20 mouse cellular contexts compared by ENCODE assay signal in genomic region chr7:27324928-27325327, GRCm38 (mm10). TPM values are rescaled to one million over a fixed set of nuclear protein-coding genes. Genes with fewer than 3 reads are reported as not detected.
A peak's percentile ranks its signal among the peaks of the same experiment; 100 is the strongest.
DNase-seq lines count a peak whose midpoint lies in the region; ATAC-seq and TF ChIP-seq lines count a peak whose summit lies in the region.
"Had no signal": no experiment of that assay in that cellular context is flagged by ENCODE, and none has a peak within 500 bp of the region (broad histone marks: within the 10 kb centered on the region; RNA-seq: fewer than 3 reads in every experiment).

No protein-coding gene starts in this region.

- H3K27ac ChIP-seq in forebrain, embryonic 10.5 days: no peak overlapping the region
- H3K27ac ChIP-seq in forebrain, embryonic 11.5 days (ENCODE audit: low read depth, low read length): no peak overlapping the region
- H3K27ac ChIP-seq in hindbrain, embryonic 10.5 days: no peak overlapping the region
- no peak overlapping the region for H3K27ac ChIP-seq in hindbrain, embryonic 12.5 days
- no peak overlapping the region for H3K27ac ChIP-seq in midbrain, embryonic 10.5 days (replicated peaks)
- H3K27ac ChIP-seq in midbrain, postnatal 0 days (ENCODE audit: low read depth, low read length): no peak overlapping the region
- no peak overlapping the region for H3K27ac ChIP-seq in limb, embryonic 10.5 days
- H3K27ac ChIP-seq: embryonic facial prominence, embryonic 15.5 days had no signal

- ATAC-seq in forebrain, embryonic 11.5 days (replicated peaks; ENCODE audit: low FRiP score): no peak
- ATAC-seq in hindbrain, embryonic 12.5 days (ENCODE audit: low FRiP score): no peak
- ATAC-seq in midbrain, postnatal 0 days (ENCODE audit: low FRiP score): no peak
- ATAC-seq: CD4-positive, CD25-positive, alpha-beta regulatory T cell, adult 4 months had no signal

- 0 out of 2 replicates have a peak overlapping the region, but pooled peaks have one; percentile 41 for H3K4me3 ChIP-seq in forebrain, embryonic 10.5 days
- no peak overlapping the region for H3K4me3 ChIP-seq in forebrain, embryonic 11.5 days (ENCODE audit: low read depth, low read length)
- H3K4me3 ChIP-seq in hindbrain, embryonic 10.5 days: peak overlapping the region; percentile 46; the same call in 1 of the 2 replicates
- H3K4me3 ChIP-seq in hindbrain, embryonic 12.5 days: no peak overlapping the region
- peak overlapping the region; percentile 49 for H3K4me3 ChIP-seq in midbrain, embryonic 10.5 days
- no peak overlapping the region for H3K4me3 ChIP-seq in midbrain, postnatal 0 days (ENCODE audit: low read depth, low read length)
- peak overlapping the region; percentile 50 for H3K4me3 ChIP-seq in limb, embryonic 10.5 days

- WGBS in forebrain, embryonic 10.5 days: 54% methylated on average over 18 of the region's 20 CpGs
- WGBS in forebrain, embryonic 11.5 days: 51% methylated on average over 19 of the region's 20 CpGs
- 46% methylated on average over 18 of the region's 20 CpGs for WGBS in hindbrain, embryonic 10.5 days
- 36% methylated on average over 20 of the region's 20 CpGs for WGBS in hindbrain, embryonic 12.5 days
- 51% methylated on average over 18 of the region's 20 CpGs for WGBS in midbrain, embryonic 10.5 days
- WGBS in midbrain, postnatal 0 days: 57% methylated on average over 19 of the region's 20 CpGs
- 52% methylated on average over 18 of the region's 20 CpGs for WGBS in limb, embryonic 10.5 days

- no peaks in the 10 kb centered on the region for H3K9me3 ChIP-seq in forebrain, embryonic 10.5 days
- H3K9me3 ChIP-seq in forebrain, embryonic 11.5 days (ENCODE audit: control insufficient read depth, low read length): no peaks in the 10 kb centered on the region
- no peaks in the 10 kb centered on the region for H3K9me3 ChIP-seq in hindbrain, embryonic 10.5 days
- H3K9me3 ChIP-seq in hindbrain, embryonic 12.5 days (replicated peaks): no peaks in the 10 kb centered on the region; the same call in 1 of the 2 replicates
- no peaks in the 10 kb centered on the region for H3K9me3 ChIP-seq in midbrain, embryonic 10.5 days (replicated peaks)
- no peaks in the 10 kb centered on the region for H3K9me3 ChIP-seq in midbrain, postnatal 0 days (ENCODE audit: low read length)
- H3K9me3 ChIP-seq in limb, embryonic 10.5 days (replicated peaks): no peaks in the 10 kb centered on the region
- H3K9me3 ChIP-seq: embryonic facial prominence, embryonic 15.5 days had no signal

- TF ChIP-seq CTCF in midbrain, postnatal 0 days (IDR thresholded peaks at IDR 0.05): no peak

- DNase-seq in forebrain, embryonic 10.5 days (ENCODE audit: extremely low spot score, low spot score): no peak
- DNase-seq in forebrain, embryonic 11.5 days (ENCODE audit: low spot score): no peak
- no peak for DNase-seq in hindbrain, embryonic 10.5 days (ENCODE audit: low spot score)
- no peak for DNase-seq in midbrain, embryonic 10.5 days (ENCODE audit: low spot score)
- DNase-seq in midbrain, postnatal 0 days (ENCODE audit: low spot score): no peak
- DNase-seq in limb, embryonic 10.5 days (ENCODE audit: low spot score): no peak
- DNase-seq: cerebellum, adult 11 months; left cerebral cortex, postnatal 4 days; thymus, postnatal 25 days had no signal

- peaks cover 44% of the 10 kb centered on the region for H3K4me1 ChIP-seq in forebrain, embryonic 10.5 days
- peaks cover 3% of the 10 kb centered on the region for H3K4me1 ChIP-seq in forebrain, embryonic 11.5 days (replicated peaks; ENCODE audit: control insufficient read depth, insufficient read depth, low read length)
- peaks cover 41% of the 10 kb centered on the region for H3K4me1 ChIP-seq in hindbrain, embryonic 10.5 days (replicated peaks)
- H3K4me1 ChIP-seq in hindbrain, embryonic 12.5 days: peaks cover 20% of the 10 kb centered on the region
- H3K4me1 ChIP-seq in midbrain, embryonic 10.5 days: peaks cover 40% of the 10 kb centered on the region
- H3K4me1 ChIP-seq in midbrain, postnatal 0 days (ENCODE audit: insufficient read depth, low read length): no peaks in the 10 kb centered on the region
- peaks cover 40% of the 10 kb centered on the region for H3K4me1 ChIP-seq in limb, embryonic 10.5 days

- H3K4me2 ChIP-seq in forebrain, embryonic 11.5 days (ENCODE audit: low read depth, low read length, severe bottlenecking): no peak overlapping the region
- no peak overlapping the region for H3K4me2 ChIP-seq in hindbrain, embryonic 12.5 days (replicated peaks)
- H3K4me2 ChIP-seq in midbrain, postnatal 0 days (ENCODE audit: low read depth, low read length, poor library complexity, severe bottlenecking): no peak overlapping the region

- H3K36me3 ChIP-seq in forebrain, embryonic 10.5 days (replicated peaks): 0 out of 2 replicates have a peak, but pooled peaks cover 9% of the 10 kb centered on the region
- H3K36me3 ChIP-seq in forebrain, embryonic 11.5 days (ENCODE audit: control insufficient read depth, insufficient read depth, low read length): no peaks in the 10 kb centered on the region
- H3K36me3 ChIP-seq in hindbrain, embryonic 10.5 days: no peaks in the 10 kb centered on the region
- H3K36me3 ChIP-seq in hindbrain, embryonic 12.5 days: no peaks in the 10 kb centered on the region
- H3K36me3 ChIP-seq in midbrain, embryonic 10.5 days: no peaks in the 10 kb centered on the region
- no peaks in the 10 kb centered on the region for H3K36me3 ChIP-seq in midbrain, postnatal 0 days (ENCODE audit: insufficient read depth, low read length)
- peaks cover 2% of the 10 kb centered on the region; the same call in 1 of the 2 replicates for H3K36me3 ChIP-seq in limb, embryonic 10.5 days

- no peak overlapping the region for H3K9ac ChIP-seq in forebrain, embryonic 11.5 days (ENCODE audit: low read length)
- H3K9ac ChIP-seq in hindbrain, embryonic 12.5 days: no peak overlapping the region
- H3K9ac ChIP-seq in midbrain, postnatal 0 days (replicated peaks; ENCODE audit: low read length, poor library complexity, severe bottlenecking): no peak overlapping the region
- H3K9ac ChIP-seq: embryonic facial prominence, embryonic 15.5 days had no signal

- peaks cover 94% of the 10 kb centered on the region for H3K27me3 ChIP-seq in forebrain, embryonic 10.5 days (ENCODE audit: poor library complexity, severe bottlenecking)
- H3K27me3 ChIP-seq in forebrain, embryonic 11.5 days (ENCODE audit: control insufficient read depth, insufficient read depth, low read length): peaks cover 39% of the 10 kb centered on the region
- H3K27me3 ChIP-seq in hindbrain, embryonic 10.5 days (ENCODE audit: insufficient read depth, poor library complexity, severe bottlenecking): peaks cover 92% of the 10 kb centered on the region
- H3K27me3 ChIP-seq in hindbrain, embryonic 12.5 days: peaks cover 79% of the 10 kb centered on the region
- H3K27me3 ChIP-seq in midbrain, embryonic 10.5 days (ENCODE audit: low read depth, poor library complexity, severe bottlenecking): peaks cover 90% of the 10 kb centered on the region
- peaks cover 39% of the 10 kb centered on the region for H3K27me3 ChIP-seq in midbrain, postnatal 0 days (ENCODE audit: insufficient read depth, low read length)
- peaks cover 94% of the 10 kb centered on the region for H3K27me3 ChIP-seq in limb, embryonic 10.5 days (ENCODE audit: low read depth, poor library complexity, severe bottlenecking)

RNA-seq across cellular contexts. Expression of gene Ltbp4, which starts 12.6 kb away (rescaled TPM):
- 8.5 and 11.1 TPM in 2 replicates for polyA plus RNA-seq in forebrain, embryonic 10.5 days (2016; fragmentation: Nextera tagmentation; extraction: Ambion mirVana)
- polyA plus RNA-seq in forebrain, embryonic 11.5 days (2014; fragmentation: Nextera tagmentation; extraction: Ambion mirVana): 11.9 and 13.0 TPM in 2 replicates
- polyA plus RNA-seq in hindbrain, embryonic 10.5 days (2016; fragmentation: Nextera tagmentation; extraction: Ambion mirVana): 5.8 and 7.5 TPM in 2 replicates
- polyA plus RNA-seq in hindbrain, embryonic 12.5 days (2016; fragmentation: Nextera tagmentation; extraction: Ambion mirVana): 8.7 and 8.9 TPM in 2 replicates
- polyA plus RNA-seq in midbrain, embryonic 10.5 days (2016; fragmentation: Nextera tagmentation; extraction: Ambion mirVana): 7.0 and 9.0 TPM in 2 replicates
- total RNA-seq in midbrain, postnatal 0 days (2014; rRNA removed): 25.3 and 44.3 TPM in 2 replicates
- 13.6 and 16.0 TPM in 2 replicates for polyA plus RNA-seq in midbrain, postnatal 0 days (2015; fragmentation: Nextera tagmentation; extraction: Ambion mirVana)
- 6.7 and 10.6 TPM in 2 replicates for polyA plus RNA-seq in limb, embryonic 10.5 days (2016; fragmentation: Nextera tagmentation; extraction: Ambion mirVana)

RNA-seq across cellular contexts. Expression of gene Shkbp1, which starts 30.9 kb away (rescaled TPM):
- 62.4 and 67.7 TPM in 2 replicates for polyA plus RNA-seq in forebrain, embryonic 10.5 days (2016; fragmentation: Nextera tagmentation; extraction: Ambion mirVana)
- polyA plus RNA-seq in forebrain, embryonic 11.5 days (2014; fragmentation: Nextera tagmentation; extraction: Ambion mirVana): 64.3 and 67.6 TPM in 2 replicates
- polyA plus RNA-seq in hindbrain, embryonic 10.5 days (2016; fragmentation: Nextera tagmentation; extraction: Ambion mirVana): 76.3 and 87.4 TPM in 2 replicates
- polyA plus RNA-seq in hindbrain, embryonic 12.5 days (2016; fragmentation: Nextera tagmentation; extraction: Ambion mirVana): 72.4 and 76.2 TPM in 2 replicates
- 71.7 and 77.2 TPM in 2 replicates for polyA plus RNA-seq in midbrain, embryonic 10.5 days (2016; fragmentation: Nextera tagmentation; extraction: Ambion mirVana)
- total RNA-seq in midbrain, postnatal 0 days (2014; rRNA removed): 36.3 and 42.7 TPM in 2 replicates
- polyA plus RNA-seq in midbrain, postnatal 0 days (2015; fragmentation: Nextera tagmentation; extraction: Ambion mirVana): 24.1 and 25.1 TPM in 2 replicates
- polyA plus RNA-seq in limb, embryonic 10.5 days (2016; fragmentation: Nextera tagmentation; extraction: Ambion mirVana): 46.1 and 61.2 TPM in 2 replicates

RNA-seq across cellular contexts. Expression of gene Gm20479, which starts 32.3 kb away (rescaled TPM):
- 1.4 TPM in 1 of 2 replicates, not detected in the other for polyA plus RNA-seq in forebrain, embryonic 10.5 days (2016; fragmentation: Nextera tagmentation; extraction: Ambion mirVana)
- polyA plus RNA-seq in forebrain, embryonic 11.5 days (2014; fragmentation: Nextera tagmentation; extraction: Ambion mirVana): not detected in 2 replicates
- 0.50 TPM in 1 of 2 replicates, not detected in the other for polyA plus RNA-seq in hindbrain, embryonic 10.5 days (2016; fragmentation: Nextera tagmentation; extraction: Ambion mirVana)
- polyA plus RNA-seq in hindbrain, embryonic 12.5 days (2016; fragmentation: Nextera tagmentation; extraction: Ambion mirVana): 0.43 and 0.59 TPM in 2 replicates
- 0.48 and 0.82 TPM in 2 replicates for polyA plus RNA-seq in midbrain, embryonic 10.5 days (2016; fragmentation: Nextera tagmentation; extraction: Ambion mirVana)
- not detected in 2 replicates for total RNA-seq in midbrain, postnatal 0 days (2014; rRNA removed)
- not detected in 2 replicates for polyA plus RNA-seq in midbrain, postnatal 0 days (2015; fragmentation: Nextera tagmentation; extraction: Ambion mirVana)
- polyA plus RNA-seq in limb, embryonic 10.5 days (2016; fragmentation: Nextera tagmentation; extraction: Ambion mirVana): not detected in 2 replicates
- total RNA-seq: gastrocnemius, postnatal 10 days; heart, adult 8-10 months; heart, postnatal 36 days; left cerebral cortex, adult 18-20 months; left cerebral cortex, postnatal 4 days; megakaryocyte progenitor cell, adult 5-6 weeks; MEL had no signal
- polyA plus RNA-seq: CD4-positive, CD25-positive, alpha-beta regulatory T cell, adult 4 months; frontal cortex, adult 2 months; neural tube, embryonic 11.5 days had no signal

Comparison
In these comparisons a context has a peak if more than half of its experiments do, and no peak if none do; other contexts are left out.
1. H3K4me3 ChIP-seq: peak in forebrain, embryonic 10.5 days (single experiment), hindbrain, embryonic 10.5 days (single experiment), midbrain, embryonic 10.5 days (single experiment) and limb, embryonic 10.5 days (single experiment); none in forebrain, embryonic 11.5 days (single experiment), hindbrain, embryonic 12.5 days (single experiment) and midbrain, postnatal 0 days (single experiment).